Mouse (Mus musculus) kidney, adult 2 months (tissue): ENCODE results near the gene Cd8a.

Experiments used
- CTCF ChIP-seq: fragments of 200-500 bp; conservative IDR thresholded peaks from 2 replicates; pipeline ENCODE4 v1.5.1; 2011; ENCODE audit warnings: low read depth, mild to moderate bottlenecking, control low read depth, low read length, moderate library complexity, mixed read lengths; ENCODE audit not compliant: insufficient read depth, insufficient read length
- POLR2A ChIP-seq: fragments of 200-500 bp; IDR thresholded peaks from one replicate; pipeline ENCODE4 v1.6.1; 2011; ENCODE audit warnings: low read depth, low read length, control low read depth

DNA sequence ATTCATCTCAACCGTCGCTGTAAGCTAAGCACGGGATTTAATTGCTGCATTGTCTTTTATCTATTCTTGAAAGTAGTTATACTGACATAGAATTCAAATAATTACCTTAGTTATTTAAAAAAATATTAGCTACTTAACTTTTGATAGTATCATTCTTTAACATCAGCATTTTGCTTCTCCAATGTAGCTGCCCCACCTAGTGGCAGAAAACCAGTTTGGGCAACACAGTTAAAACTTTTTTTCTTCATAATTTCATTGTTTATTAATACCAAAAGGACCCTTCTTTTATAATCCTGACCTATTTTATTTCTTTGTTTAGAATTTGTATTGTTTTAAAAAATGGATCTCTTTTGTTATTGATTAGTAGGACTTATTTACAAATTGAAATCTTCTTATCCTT is 49.9 kb downstream of the Cd8a start:
- TF ChIP-seq CTCF (no peak), POLR2A (no peak)
